Mouse (Mus musculus): ENCODE data around the gene Wdsub1. TPM values are rescaled to one million over a fixed set of nuclear protein-coding genes. Genes with fewer than 3 reads are reported as not detected.

The Wdsub1 gene
- polyA plus RNA-seq, 1 experiment from 2014 or later, result 20.2 TPM

GRCm38 (mm10) chr2:59821044-59821443 lies 61.3 kb downstream of the Wdsub1 start:
- Histone ChIP-seq H3K4me3 (ENCODE audit: low read depth, low read length) (no peak overlapping the region), H3K27ac (ENCODE audit: low read depth, low read length) (no peak overlapping the region), H3K27me3 (ENCODE audit: control insufficient read depth, insufficient read depth, low read length) (no peaks in the 10 kb centered on the region), H3K36me3 (ENCODE audit: control insufficient read depth, insufficient read depth, low read length) (no peaks in the 10 kb centered on the region), H3K9me3 (ENCODE audit: control insufficient read depth, low read length) (no peaks in the 10 kb centered on the region), H3K4me2 (ENCODE audit: low read depth) (no peak overlapping the region), H3K4me1 (ENCODE audit: control insufficient read depth, insufficient read depth, low read length) (no peaks in the 10 kb centered on the region), H3K9ac (ENCODE audit: low read length) (no peak overlapping the region)
- DNase-seq (ENCODE audit: low spot score) (no peak), ATAC-seq (ENCODE audit: insufficient read depth, low FRiP score, low TSS enrichment) (no peak)
- WGBS, result 85% methylated on average over 2 of the region's 2 CpGs

GRCm38 (mm10) chr2:59820088-59820487 lies 62.3 kb downstream of the Wdsub1 start:
- H3K36me3 ChIP-seq (ENCODE audit: control insufficient read depth, insufficient read depth, low read length), result no peaks in the 10 kb centered on the region
- H3K9me3 ChIP-seq (ENCODE audit: control insufficient read depth, low read length), result no peaks in the 10 kb centered on the region
- H3K4me1 ChIP-seq (ENCODE audit: control insufficient read depth, insufficient read depth, low read length), result no peaks in the 10 kb centered on the region
- H3K4me3 ChIP-seq (ENCODE audit: low read depth, low read length), result no peak overlapping the region
- H3K4me2 ChIP-seq (ENCODE audit: low read depth), result no peak overlapping the region
- no peaks in the 10 kb centered on the region for H3K27me3 ChIP-seq (ENCODE audit: control insufficient read depth, insufficient read depth, low read length)
- DNase-seq (ENCODE audit: low spot score) (no peak), ATAC-seq (ENCODE audit: insufficient read depth, low FRiP score, low TSS enrichment) (no peak)
- no peak overlapping the region for H3K9ac ChIP-seq (ENCODE audit: low read length)
- H3K27ac ChIP-seq (ENCODE audit: low read depth, low read length), result no peak overlapping the region
- 89% methylated on average over 15 of the region's 15 CpGs for WGBS

- Histone ChIP-seq H3K4me3 (ENCODE audit: low read depth, low read length) (no peak overlapping the region), H3K27ac (ENCODE audit: low read depth, low read length) (no peak overlapping the region), H3K4me1 (ENCODE audit: control insufficient read depth, insufficient read depth, low read length) (no peaks in the 10 kb centered on the region), H3K36me3 (ENCODE audit: control insufficient read depth, insufficient read depth, low read length) (no peaks in the 10 kb centered on the region), H3K9me3 (ENCODE audit: control insufficient read depth, low read length) (no peaks in the 10 kb centered on the region), H3K27me3 (ENCODE audit: control insufficient read depth, insufficient read depth, low read length) (no peaks in the 10 kb centered on the region), H3K4me2 (ENCODE audit: low read depth) (no peak overlapping the region), H3K9ac (ENCODE audit: low read length) (no peak overlapping the region)
- no peak for DNase-seq (ENCODE audit: low spot score)
- 85% methylated on average over 6 of the region's 6 CpGs for WGBS
- ATAC-seq (ENCODE audit: insufficient read depth, low FRiP score, low TSS enrichment), result no peak
Measured at GRCm38 (mm10) chr2:59819415-59819814, 63.0 kb downstream of the Wdsub1 start.

GRCm38 (mm10) chr2:59818663-59819062 lies 63.7 kb downstream of the Wdsub1 start:
- no peaks in the 10 kb centered on the region for H3K27me3 ChIP-seq (ENCODE audit: control insufficient read depth, insufficient read depth, low read length)
- no peak for DNase-seq (ENCODE audit: low spot score)
- no peak overlapping the region for H3K9ac ChIP-seq (ENCODE audit: low read length)
- H3K9me3 ChIP-seq (ENCODE audit: control insufficient read depth, low read length), result no peaks in the 10 kb centered on the region
- H3K4me1 ChIP-seq (ENCODE audit: control insufficient read depth, insufficient read depth, low read length), result no peaks in the 10 kb centered on the region
- H3K4me3 ChIP-seq (ENCODE audit: low read depth, low read length), result no peak overlapping the region
- WGBS, result 94% methylated on average over 15 of the region's 15 CpGs
- H3K27ac ChIP-seq (ENCODE audit: low read depth, low read length), result no peak overlapping the region
- H3K36me3 ChIP-seq (ENCODE audit: control insufficient read depth, insufficient read depth, low read length), result no peaks in the 10 kb centered on the region
- no peak overlapping the region for H3K4me2 ChIP-seq (ENCODE audit: low read depth)
- ATAC-seq (ENCODE audit: insufficient read depth, low FRiP score, low TSS enrichment), result no peak

GRCm38 (mm10) chr2:59814997-59815396 lies 67.4 kb downstream of the Wdsub1 start:
- Histone ChIP-seq H3K27ac (ENCODE audit: low read depth, low read length) (no peak overlapping the region), H3K4me3 (ENCODE audit: low read depth, low read length) (no peak overlapping the region), H3K9ac (ENCODE audit: low read length) (no peak overlapping the region), H3K27me3 (ENCODE audit: control insufficient read depth, insufficient read depth, low read length) (no peaks in the 10 kb centered on the region), H3K9me3 (ENCODE audit: control insufficient read depth, low read length) (no peaks in the 10 kb centered on the region), H3K4me2 (ENCODE audit: low read depth) (no peak overlapping the region), H3K36me3 (ENCODE audit: control insufficient read depth, insufficient read depth, low read length) (no peaks in the 10 kb centered on the region; the same call in 1 of the 2 replicates), H3K4me1 (ENCODE audit: control insufficient read depth, insufficient read depth, low read length) (no peaks in the 10 kb centered on the region)
- DNase-seq (ENCODE audit: low spot score) (no peak), ATAC-seq (ENCODE audit: insufficient read depth, low FRiP score, low TSS enrichment) (no peak)
- 91% methylated on average over 8 of the region's 8 CpGs for WGBS

- DNase-seq (ENCODE audit: low spot score), result no peak
- no peak overlapping the region for H3K4me3 ChIP-seq (ENCODE audit: low read depth, low read length)
- 91% methylated on average over 13 of the region's 13 CpGs for WGBS
Measured at GRCm38 (mm10) chr2:59813457-59813856, 68.9 kb downstream of the Wdsub1 start.

GRCm38 (mm10) chr2:59812641-59813040 lies 69.8 kb downstream of the Wdsub1 start:
- Histone ChIP-seq H3K4me2 (ENCODE audit: low read depth) (no peak overlapping the region), H3K4me3 (ENCODE audit: low read depth, low read length) (no peak overlapping the region), H3K36me3 (ENCODE audit: control insufficient read depth, insufficient read depth, low read length) (no peaks in the 10 kb centered on the region; the same call in none of the 2 replicates), H3K4me1 (ENCODE audit: control insufficient read depth, insufficient read depth, low read length) (no peaks in the 10 kb centered on the region), H3K9ac (ENCODE audit: low read length) (no peak overlapping the region), H3K27me3 (ENCODE audit: control insufficient read depth, insufficient read depth, low read length) (no peaks in the 10 kb centered on the region), H3K27ac (ENCODE audit: low read depth, low read length) (no peak overlapping the region), H3K9me3 (ENCODE audit: control insufficient read depth, low read length) (no peaks in the 10 kb centered on the region)
- DNase-seq (ENCODE audit: low spot score) (no peak), ATAC-seq (ENCODE audit: insufficient read depth, low FRiP score, low TSS enrichment) (no peak)
- 100% methylated on average over 1 of the region's 1 CpGs for WGBS

More at GRCm38 (mm10) chr2:59813457-59813856, 68.9 kb downstream of the Wdsub1 start:
- H3K9ac ChIP-seq (ENCODE audit: low read length), result no peak overlapping the region
- no peak overlapping the region for H3K4me2 ChIP-seq (ENCODE audit: low read depth)
- no peaks in the 10 kb centered on the region for H3K27me3 ChIP-seq (ENCODE audit: control insufficient read depth, insufficient read depth, low read length)
- no peaks in the 10 kb centered on the region; the same call in none of the 2 replicates for H3K36me3 ChIP-seq (ENCODE audit: control insufficient read depth, insufficient read depth, low read length)
- ATAC-seq (ENCODE audit: insufficient read depth, low FRiP score, low TSS enrichment), result no peak
- no peaks in the 10 kb centered on the region for H3K4me1 ChIP-seq (ENCODE audit: control insufficient read depth, insufficient read depth, low read length)
- H3K27ac ChIP-seq (ENCODE audit: low read depth, low read length), result no peak overlapping the region
- H3K9me3 ChIP-seq (ENCODE audit: control insufficient read depth, low read length), result no peaks in the 10 kb centered on the region

GRCm38 (mm10) chr2:59811247-59811646 lies 71.1 kb downstream of the Wdsub1 start:
- Histone ChIP-seq H3K4me1 (ENCODE audit: control insufficient read depth, insufficient read depth, low read length) (no peaks in the 10 kb centered on the region), H3K27me3 (ENCODE audit: control insufficient read depth, insufficient read depth, low read length) (no peaks in the 10 kb centered on the region), H3K9me3 (ENCODE audit: control insufficient read depth, low read length) (no peaks in the 10 kb centered on the region), H3K4me2 (ENCODE audit: low read depth) (no peak overlapping the region), H3K9ac (ENCODE audit: low read length) (no peak overlapping the region), H3K36me3 (ENCODE audit: control insufficient read depth, insufficient read depth, low read length) (no peaks in the 10 kb centered on the region; the same call in none of the 2 replicates), H3K4me3 (ENCODE audit: low read depth, low read length) (no peak overlapping the region), H3K27ac (ENCODE audit: low read depth, low read length) (no peak overlapping the region)
- ATAC-seq (ENCODE audit: insufficient read depth, low FRiP score, low TSS enrichment) (no peak), DNase-seq (ENCODE audit: low spot score) (no peak)
- 86% methylated on average over 1 of the region's 1 CpGs for WGBS

GRCm38 (mm10) chr2:59810039-59810438 lies 72.4 kb downstream of the Wdsub1 start:
- no peaks in the 10 kb centered on the region; the same call in none of the 2 replicates for H3K36me3 ChIP-seq (ENCODE audit: control insufficient read depth, insufficient read depth, low read length)
- H3K4me3 ChIP-seq (ENCODE audit: low read depth, low read length), result no peak overlapping the region
- no peak for DNase-seq (ENCODE audit: low spot score)
- H3K27ac ChIP-seq (ENCODE audit: low read depth, low read length), result no peak overlapping the region
- 88% methylated on average over 7 of the region's 7 CpGs for WGBS
- no peak for ATAC-seq (ENCODE audit: insufficient read depth, low FRiP score, low TSS enrichment)
- H3K27me3 ChIP-seq (ENCODE audit: control insufficient read depth, insufficient read depth, low read length), result no peaks in the 10 kb centered on the region
- 0 out of 2 replicates have a peak, but pooled peaks cover 5% of the 10 kb centered on the region for H3K4me1 ChIP-seq (ENCODE audit: control insufficient read depth, insufficient read depth, low read length)
- H3K4me2 ChIP-seq (ENCODE audit: low read depth), result no peak overlapping the region
- H3K9ac ChIP-seq (ENCODE audit: low read length), result no peak overlapping the region
- H3K9me3 ChIP-seq (ENCODE audit: control insufficient read depth, low read length), result no peaks in the 10 kb centered on the region

Measured in neural tube, embryonic 11.5 days (tissue).